Mouse (Mus musculus) CH12.LX (cell line): Measurements from ENCODE around the gene Enpp7. TPM values are rescaled to one million over a fixed set of nuclear protein-coding genes. Genes with fewer than 3 reads are reported as not detected.

Experiments used
- DNase-seq: peaks from one replicate; pipeline ENCODE4 v3.0.0-alpha.2; 2013; ENCODE audit errors: extremely low read depth
- H3K27ac ChIP-seq: 2 replicates; pipeline ENCODE4 v1.5.1; 2012; ENCODE audit warnings: low read depth, mild to moderate bottlenecking, control low read depth, moderate library complexity; ENCODE audit not compliant: insufficient read depth
- H3K27me3 ChIP-seq: replicated peaks from 2 replicates; pipeline ENCODE3; 2012; ENCODE audit warnings: inconsistent platforms
- H3K36me3 ChIP-seq, 2 experiments: replicated peaks in 1 of 2; 2 replicates each; pipeline versions ENCODE3 to v1.6.1; 2012; ENCODE audit warnings: inconsistent platforms in 1 of 2, low read length in 1 of 2, mild to moderate bottlenecking in 1 of 2, mixed read lengths in 1 of 2, moderate library complexity in 1 of 2; ENCODE audit not compliant: control insufficient read depth in 1 of 2, insufficient read depth in 1 of 2
- H3K4me1 ChIP-seq, 2 experiments: 2 replicates each; pipeline ENCODE4 v1.6.1; 2012; ENCODE audit warnings: inconsistent platforms in 1 of 2, moderate library complexity in 1 of 2; ENCODE audit not compliant: insufficient read depth in 2 of 2, control insufficient read depth in 1 of 2
- H3K4me2 ChIP-seq: 2 replicates; pipeline ENCODE4 v1.6.1; 2012; ENCODE audit warnings: low read depth, mild to moderate bottlenecking, control low read depth; ENCODE audit not compliant: poor library complexity, insufficient read depth, severe bottlenecking
- H3K4me3 ChIP-seq, 3 experiments: fragments of 150-350 bp in 1 of 3; sonication (generic) in 1 of 3; replicated peaks in 1 of 3; 2 replicates each; pipeline versions ENCODE3 to v1.5.1; 2011 to 2012; ENCODE audit warnings: low read depth in 2 of 3, low read length in 2 of 3, mild to moderate bottlenecking in 2 of 3, moderate library complexity in 2 of 3, control low read depth in 1 of 3, improper control_type of control experiment in 1 of 3, inconsistent platforms in 1 of 3, mixed read lengths in 1 of 3; ENCODE audit not compliant: poor library complexity in 1 of 3
- H3K79me2 ChIP-seq: replicated peaks from 2 replicates; pipeline ENCODE4 v1.6.1; 2012; ENCODE audit warnings: mild to moderate bottlenecking, moderate library complexity; ENCODE audit not compliant: control insufficient read depth, poor library complexity, insufficient read depth, severe bottlenecking; ENCODE audit errors: extremely low read depth
- H3K9ac ChIP-seq: 2 replicates; pipeline ENCODE4 v1.6.1; 2012; ENCODE audit warnings: low read depth, mild to moderate bottlenecking, control low read depth, moderate library complexity; ENCODE audit not compliant: insufficient read depth
- H3K9me3 ChIP-seq: replicated peaks from 2 replicates; pipeline ENCODE3; 2012; ENCODE audit warnings: low read length, inconsistent platforms, mixed read lengths
- BHLHE40 ChIP-seq: IDR thresholded peaks from 2 replicates; pipeline ENCODE4 v1.6.1; 2011; ENCODE audit warnings: mild to moderate bottlenecking, low read depth, low read length, improper control_type of control experiment
- CTCF ChIP-seq, 2 experiments: IDR thresholded peaks in 1 of 2; conservative IDR thresholded peaks in 1 of 2; 2 replicates each; pipeline ENCODE4 v1.5.1; 2011 to 2012; ENCODE audit warnings: low read depth in 2 of 2, low read length in 2 of 2, improper control_type of control experiment in 1 of 2, inconsistent platforms in 1 of 2, mild to moderate bottlenecking in 1 of 2, moderate library complexity in 1 of 2
- ELF1 ChIP-seq: IDR thresholded peaks from 2 replicates; pipeline ENCODE4 v1.6.1; 2014; ENCODE audit warnings: low read depth, mild to moderate bottlenecking, inconsistent platforms, low read length, improper control_type of control experiment
- ETS1 ChIP-seq: conservative IDR thresholded peaks from 2 replicates; pipeline ENCODE4 v1.6.1; 2012; ENCODE audit warnings: low read depth, mild to moderate bottlenecking, inconsistent platforms, low read length, improper control_type of control experiment, moderate library complexity
- HCFC1 ChIP-seq: IDR thresholded peaks from 2 replicates; pipeline ENCODE4 v1.6.1; 2012; ENCODE audit warnings: low read depth, mild to moderate bottlenecking, inconsistent platforms, low read length, improper control_type of control experiment
- IRF4 ChIP-seq: IDR thresholded peaks from 2 replicates; pipeline ENCODE4 v1.6.1; 2014; ENCODE audit warnings: low read depth, mild to moderate bottlenecking, inconsistent platforms, low read length, improper control_type of control experiment
- KAT2A ChIP-seq: IDR thresholded peaks from 2 replicates; pipeline ENCODE4 v1.6.1; 2012; ENCODE audit warnings: low read length, improper control_type of control experiment, inconsistent platforms; ENCODE audit not compliant: insufficient replicate concordance
- MAFK ChIP-seq: IDR thresholded peaks from 2 replicates; pipeline ENCODE4 v1.6.1; 2011; ENCODE audit warnings: low read length, improper control_type of control experiment; ENCODE audit not compliant: insufficient replicate concordance
- MAX ChIP-seq: IDR thresholded peaks from 2 replicates; pipeline ENCODE4 v1.6.1; 2011; ENCODE audit warnings: low read length, improper control_type of control experiment
- MEF2A ChIP-seq: IDR thresholded peaks from 2 replicates; pipeline ENCODE4 v1.6.1; 2014; ENCODE audit warnings: low read depth, mild to moderate bottlenecking, inconsistent platforms, low read length, improper control_type of control experiment, borderline replicate concordance
- MYC ChIP-seq: IDR thresholded peaks from 2 replicates; pipeline ENCODE4 v1.6.1; 2011; ENCODE audit warnings: low read depth, mild to moderate bottlenecking, improper control_type of control experiment, low read length
- NELFE ChIP-seq: IDR thresholded peaks from 2 replicates; pipeline ENCODE4 v1.6.1; 2011; ENCODE audit warnings: low read depth, low read length, improper control_type of control experiment
- NRF1 ChIP-seq: IDR thresholded peaks from 2 replicates; pipeline ENCODE4 v1.6.1; 2014; ENCODE audit warnings: low read depth, mild to moderate bottlenecking, inconsistent platforms, low read length, improper control_type of control experiment, moderate library complexity
- POLR2A ChIP-seq: IDR thresholded peaks from 2 replicates; pipeline ENCODE4 v1.6.1; 2011; ENCODE audit warnings: low read depth, mild to moderate bottlenecking, improper control_type of control experiment, low read length
- TBP ChIP-seq: conservative IDR thresholded peaks from 2 replicates; pipeline ENCODE4 v1.6.1; 2011; ENCODE audit warnings: low read depth, low read length, improper control_type of control experiment
- TCF12 ChIP-seq: IDR thresholded peaks from 2 replicates; pipeline ENCODE4 v1.6.1; 2014; ENCODE audit warnings: low read depth, mild to moderate bottlenecking, inconsistent platforms, low read length, improper control_type of control experiment
- UBTF ChIP-seq: IDR thresholded peaks from 2 replicates; pipeline ENCODE4 v1.6.1; 2012; ENCODE audit warnings: low read depth, mild to moderate bottlenecking, inconsistent platforms, low read length, improper control_type of control experiment, moderate library complexity
- USF1 ChIP-seq: IDR thresholded peaks from 2 replicates; pipeline ENCODE4 v1.6.1; 2014; ENCODE audit warnings: low read depth, mild to moderate bottlenecking, inconsistent platforms, low read length, improper control_type of control experiment
- ZC3H11A ChIP-seq: IDR thresholded peaks from 2 replicates; pipeline ENCODE4 v1.6.1; 2012; ENCODE audit warnings: low read depth, mild to moderate bottlenecking, inconsistent platforms, low read length, improper control_type of control experiment
- ZNF384 ChIP-seq: IDR thresholded peaks from 2 replicates; pipeline ENCODE4 v1.6.1; 2012; ENCODE audit warnings: low read depth, low read length, improper control_type of control experiment, inconsistent platforms
- dilution Hi-C: fragments of 300-500 bp; cut with MboI; formaldehyde crosslinking; loops from 2 replicates; pipeline ENCODE4 v1.14.3; 2020; ENCODE audit warnings: low sequenced_read_pairs; ENCODE audit not compliant: extremely low pct_unique_long_range_greater_than_20kb, extremely low pct_ligation_motif_present
- in situ Hi-C: fragments of 300-500 bp; cut with MboI; formaldehyde crosslinking; loops from 3 replicates; pipeline ENCODE4 v1.14.3; 2019; ENCODE audit warnings: low sequenced_read_pairs, low pct_ligation_motif_present, low pct_unique_long_range_greater_than_20kb, mixed read lengths
- polyA plus RNA-seq: library from polyadenylated mRNA; unstranded; fragments of >175 nt; gene quantifications from 2 replicates; pipeline ENCODE4 v1.2.1, GENCODE M21; 2012; ENCODE audit warnings: low read depth; ENCODE audit not compliant: insufficient read length
- total RNA-seq, 2 experiments: library from RNA; depleted of rRNA; stranded (reverse); fragments of 300-350 nt in 1 of 2; fragments of >200 nt in 1 of 2; gene quantifications; 2 replicates each; pipeline ENCODE4 v1.2.3; 2012 to 2014

Gene Enpp7
- total and polyA plus RNA-seq, 3 experiments = not detected

GRCm38 (mm10) chr11:118940539-118940938 is 47.4 kb upstream of the Enpp7 start:
- Histone ChIP-seq H3K79me2 (no peaks in the 10 kb centered on the region), H3K9ac (no peak overlapping the region), H3K36me3 (no peaks in the 10 kb centered on the region), H3K27ac (no peak overlapping the region), H3K4me2 (no peak overlapping the region), H3K9me3 (no peaks in the 10 kb centered on the region), H3K4me1 (no peaks in the 10 kb centered on the region), H3K4me3 (no peak overlapping the region), H3K27me3 (peaks cover 90% of the 10 kb centered on the region)
- in situ Hi-C loops = loop anchor here (5.0 kb wide), 1 partner anchor 43 kb away; no protein-coding TSS in a partner anchor
- dilution Hi-C loops = no loop called here
- DNase-seq = no peak
- no peak for TF ChIP-seq CTCF (conservative IDR thresholded peaks at IDR 0.05 in 1 of 2, IDR thresholded peaks at IDR 0.05 in 1 of 2; ENCODE audit: low read depth in 2 of 2, low read length in 2 of 2)
- TF ChIP-seq KAT2A = no peak
- TF ChIP-seq TBP = no peak
- no peak for TF ChIP-seq NRF1
- no peak for TF ChIP-seq ZC3H11A
- TF ChIP-seq ETS1 = no peak
- no peak for TF ChIP-seq UBTF
- no peak for TF ChIP-seq MEF2A
- TF ChIP-seq MYC = no peak
- no peak for TF ChIP-seq IRF4
- TF ChIP-seq HCFC1 = no peak
- no peak for TF ChIP-seq ELF1
- no peak for TF ChIP-seq ZNF384
- TF ChIP-seq TCF12 = no peak
- TF ChIP-seq MAX = no peak
- TF ChIP-seq POLR2A = no peak
- TF ChIP-seq USF1 = no peak
- no peak for TF ChIP-seq NELFE
- TF ChIP-seq MAFK = no peak

- Histone ChIP-seq H3K9me3 (no peaks in the 10 kb centered on the region), H3K27ac (no peak overlapping the region), H3K4me3 (no peak overlapping the region), H3K4me1 (no peaks in the 10 kb centered on the region)
- DNase-seq = no peak
- TF ChIP-seq MYC = no peak
- TF ChIP-seq USF1 = no peak
- TF ChIP-seq MAFK = no peak
- TF ChIP-seq NRF1 = no peak
- TF ChIP-seq BHLHE40 = no peak
- TF ChIP-seq, all 38 proteins: peak for 0
- dilution Hi-C loops = no loop called here
- in situ Hi-C loops = loop anchor here (5.0 kb wide), 1 partner anchor 44 kb away; no protein-coding TSS in a partner anchor
- peaks cover 94% of the 10 kb centered on the region for H3K27me3 ChIP-seq
- H3K4me2 ChIP-seq = no peak overlapping the region
- no peaks in the 10 kb centered on the region for H3K36me3 ChIP-seq
- no peaks in the 10 kb centered on the region for H3K79me2 ChIP-seq
- H3K9ac ChIP-seq = no peak overlapping the region
Observed at GRCm38 (mm10) chr11:118941268-118941667, 46.7 kb upstream of the Enpp7 start.
